In the genomic region with DNA sequence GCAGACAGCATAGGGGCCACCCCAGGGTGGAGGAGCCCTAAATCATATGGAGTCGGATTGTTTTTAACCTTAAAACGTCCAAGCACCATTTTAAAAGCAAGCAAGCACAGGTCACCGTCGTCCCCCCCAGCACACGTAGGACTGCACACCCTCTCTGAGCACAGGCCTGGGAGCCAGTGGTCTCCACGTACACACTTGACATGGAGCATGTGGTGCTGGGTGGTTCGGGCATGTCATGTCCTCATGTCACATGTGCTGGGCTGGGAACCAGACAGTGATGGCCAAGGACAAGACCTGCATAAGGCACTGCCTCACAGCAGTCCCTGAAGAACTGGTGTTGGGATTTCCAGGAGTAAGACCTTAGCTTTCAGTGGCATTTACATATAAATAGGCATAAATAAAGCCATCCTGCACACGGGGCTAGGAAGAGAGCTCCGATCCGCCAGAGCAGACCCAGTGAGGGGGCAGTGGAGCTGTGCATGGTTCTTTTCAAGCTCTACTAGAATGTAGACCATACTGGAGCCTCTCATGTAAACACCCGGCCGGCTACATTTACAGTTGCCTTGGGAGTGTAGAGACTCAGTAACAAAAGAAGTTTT, we compare ENCODE assay signal across 27 mouse cellular contexts. TPM values are rescaled to one million over a fixed set of nuclear protein-coding genes. Genes with fewer than 3 reads are reported as not detected.
DNase-seq lines count a peak whose midpoint lies in the region; ATAC-seq lines count a peak whose summit lies in the region.
"Had no signal": no experiment of that assay in that cellular context is flagged by ENCODE, and none has a peak within 500 bp of the region (broad histone marks: within the 10 kb centered on the region; RNA-seq: fewer than 3 reads in every experiment).

No protein-coding gene starts in this region.

- peaks cover 75% of the 10 kb centered on the region for H3K36me3 ChIP-seq in hindbrain, embryonic 13.5 days
- H3K36me3 ChIP-seq in hindbrain, embryonic 14.5 days (replicated peaks; ENCODE audit: control insufficient read depth, insufficient read depth), result peaks cover 76% of the 10 kb centered on the region

- 79% methylated on average over 12 of the region's 12 CpGs for WGBS in hindbrain, embryonic 13.5 days
- 77% methylated on average over 12 of the region's 12 CpGs for WGBS in hindbrain, embryonic 14.5 days

- H3K27me3 ChIP-seq in hindbrain, embryonic 13.5 days, result no peaks in the 10 kb centered on the region
- H3K27me3 ChIP-seq in hindbrain, embryonic 14.5 days (ENCODE audit: control insufficient read depth, insufficient read depth, low read length), result no peaks in the 10 kb centered on the region
- H3K27me3 ChIP-seq: embryonic facial prominence, embryonic 15.5 days; forebrain, embryonic 12.5 days; hindbrain, embryonic 15.5 days; liver, embryonic 13.5 days; megakaryocyte, embryonic 14.5 days; midbrain, embryonic 12.5 days had no signal

- no peak for DNase-seq in hindbrain, embryonic 14.5 days (ENCODE audit: low spot score)
- DNase-seq in right cerebral cortex, postnatal 4 days, result peak; percentile 1
- no peak for DNase-seq in right cerebral cortex, postnatal 14 days
- DNase-seq in R1 (ENCODE audit: low read depth, low spot score), result peak; percentile 76
- DNase-seq in left cerebral cortex, adult 9 months (ENCODE audit: low spot score in 2 of 2), result no peak
- DNase-seq in right cerebral cortex, adult 2 months (ENCODE audit: low spot score in 2 of 2), result no peak
- DNase-seq: adrenal gland, adult 8-10 months; B cell, adult 2 months; cerebellum, adult 8-10 months; cerebellum, postnatal 25 days; forebrain, postnatal 0 days; gastrocnemius, postnatal 10 days; left cerebral cortex, postnatal 4 days; liver, embryonic 13.5 days; lung, adult 18-20 months; thymus, adult 18-20 months; thymus, postnatal 25 days had no signal

- H3K27ac ChIP-seq in hindbrain, embryonic 13.5 days, result no peak overlapping the region
- H3K27ac ChIP-seq in hindbrain, embryonic 14.5 days, result no peak overlapping the region
- H3K27ac ChIP-seq: embryonic facial prominence, embryonic 10.5 days; embryonic facial prominence, embryonic 15.5 days; forebrain, embryonic 12.5 days; hindbrain, embryonic 15.5 days; liver, embryonic 13.5 days; midbrain, embryonic 12.5 days had no signal

- 0 out of 2 replicates have a peak, but pooled peaks have one; percentile 38 for ATAC-seq in hindbrain, embryonic 13.5 days (ENCODE audit: low FRiP score)
- ATAC-seq in hindbrain, embryonic 14.5 days (ENCODE audit: low FRiP score), result no peak
- ATAC-seq: activated CD4-positive, CD25-positive, alpha-beta regulatory T cell, adult 4 months; forebrain, postnatal 0 days; lung, postnatal 0 days had no signal

- no peak overlapping the region for H3K4me3 ChIP-seq in hindbrain, embryonic 13.5 days
- H3K4me3 ChIP-seq in hindbrain, embryonic 14.5 days (replicated peaks; ENCODE audit: low read length), result no peak overlapping the region
- H3K4me3 ChIP-seq: embryonic facial prominence, embryonic 10.5 days; embryonic facial prominence, embryonic 15.5 days; forebrain, embryonic 12.5 days; hindbrain, embryonic 15.5 days; liver, embryonic 13.5 days; megakaryocyte, embryonic 14.5 days; midbrain, embryonic 12.5 days had no signal

- H3K4me2 ChIP-seq in hindbrain, embryonic 13.5 days, result no peak overlapping the region
- H3K4me2 ChIP-seq in hindbrain, embryonic 14.5 days (replicated peaks), result no peak overlapping the region
- H3K4me2 ChIP-seq: embryonic facial prominence, embryonic 15.5 days; forebrain, embryonic 12.5 days; hindbrain, embryonic 15.5 days; midbrain, embryonic 12.5 days had no signal

- H3K4me1 ChIP-seq in hindbrain, embryonic 13.5 days (replicated peaks), result peaks cover 26% of the 10 kb centered on the region
- 0 out of 2 replicates have a peak, but pooled peaks cover 4% of the 10 kb centered on the region for H3K4me1 ChIP-seq in hindbrain, embryonic 14.5 days (replicated peaks; ENCODE audit: control insufficient read depth, insufficient read depth, low read length)

- no peaks in the 10 kb centered on the region for H3K9me3 ChIP-seq in hindbrain, embryonic 13.5 days
- H3K9me3 ChIP-seq in hindbrain, embryonic 14.5 days (ENCODE audit: control insufficient read depth, low read length), result no peaks in the 10 kb centered on the region
- H3K9me3 ChIP-seq: embryonic facial prominence, embryonic 10.5 days; embryonic facial prominence, embryonic 15.5 days; forebrain, embryonic 12.5 days; hindbrain, embryonic 15.5 days; liver, embryonic 13.5 days; megakaryocyte, embryonic 14.5 days; midbrain, embryonic 12.5 days had no signal

- H3K9ac ChIP-seq in hindbrain, embryonic 13.5 days, result no peak overlapping the region
- no peak overlapping the region for H3K9ac ChIP-seq in hindbrain, embryonic 14.5 days
- H3K9ac ChIP-seq: embryonic facial prominence, embryonic 15.5 days; forebrain, embryonic 12.5 days; forebrain, postnatal 0 days; hindbrain, embryonic 15.5 days; liver, embryonic 13.5 days; midbrain, embryonic 12.5 days had no signal

RNA-seq across cellular contexts. Expression of a gene that starts 8.7 kb away (rescaled TPM):
- 55.3 and 60.5 TPM in 2 replicates for polyA plus RNA-seq in hindbrain, embryonic 13.5 days (2015; fragmentation: Nextera tagmentation; extraction: Ambion mirVana)
- polyA plus RNA-seq in hindbrain, embryonic 14.5 days (2014; fragmentation: Nextera tagmentation; extraction: Ambion mirVana), result 39.1 and 43.4 TPM in 2 replicates

RNA-seq across cellular contexts. Expression of a gene that starts 11.8 kb away (rescaled TPM):
- polyA plus RNA-seq in hindbrain, embryonic 13.5 days (2015; fragmentation: Nextera tagmentation; extraction: Ambion mirVana), result 20.0 and 21.9 TPM in 2 replicates
- polyA plus RNA-seq in hindbrain, embryonic 14.5 days (2014; fragmentation: Nextera tagmentation; extraction: Ambion mirVana), result 20.2 and 21.0 TPM in 2 replicates

RNA-seq across cellular contexts. Expression of a gene that starts 18.0 kb away (rescaled TPM):
- polyA plus RNA-seq in hindbrain, embryonic 13.5 days (2015; fragmentation: Nextera tagmentation; extraction: Ambion mirVana), result 0.84 and 0.86 TPM in 2 replicates
- 1.9 and 2.5 TPM in 2 replicates for polyA plus RNA-seq in hindbrain, embryonic 14.5 days (2014; fragmentation: Nextera tagmentation; extraction: Ambion mirVana)
- polyA plus RNA-seq: activated CD4-positive, CD25-positive, alpha-beta regulatory T cell, adult 4 months had no signal

RNA-seq across cellular contexts. Expression of a gene that starts 47.5 kb away (rescaled TPM):
- polyA plus RNA-seq in hindbrain, embryonic 13.5 days (2015; fragmentation: Nextera tagmentation; extraction: Ambion mirVana), result not detected in 2 replicates
- polyA plus RNA-seq in hindbrain, embryonic 14.5 days (2014; fragmentation: Nextera tagmentation; extraction: Ambion mirVana), result not detected in 2 replicates
- polyA plus RNA-seq: forebrain, embryonic 12.5 days; forebrain, postnatal 0 days; hindbrain, embryonic 15.5 days; midbrain, embryonic 12.5 days; neural tube, embryonic 14.5 days had no signal

Comparison
In these comparisons a context has a peak if more than half of its experiments do, and no peak if none do; other contexts are left out.
1. DNase-seq: peak in right cerebral cortex, postnatal 4 days (single experiment) and R1 (single experiment); none in hindbrain, embryonic 14.5 days (single experiment), right cerebral cortex, postnatal 14 days (single experiment), left cerebral cortex, adult 9 months (0 of 2) and right cerebral cortex, adult 2 months (0 of 2).